Mouse (Mus musculus): Measurements from ENCODE around the gene Tceal5. TPM values are rescaled to one million over a fixed set of nuclear protein-coding genes. Genes with fewer than 3 reads are reported as not detected.
A peak's percentile ranks its signal among the peaks of the same experiment; 100 is the strongest.
"Not testable (repeated sequence)": the region's sequence is repeated elsewhere in the genome, so short reads cannot be mapped to it uniquely, and the experiment has no call there.

Gene Tceal5
- polyA plus RNA-seq, 1 experiment from 2014 or later, result 37.8 TPM

- not testable (repeated sequence) for H3K36me3 ChIP-seq; H3K27ac ChIP-seq (replicated peaks); H3K9me3 ChIP-seq; H3K4me1 ChIP-seq (replicated peaks); H3K27me3 ChIP-seq
- ATAC-seq (ENCODE audit: low FRiP score, low read depth), result peak; percentile 93
- Histone ChIP-seq H3K4me2 (peak within 1 kb of the TSS; percentile 50), H3K4me3 (peak within 1 kb of the TSS; percentile 43), H3K9ac (peak within 1 kb of the TSS; percentile 40; the same call in 1 of the 2 replicates)
- 20% methylated on average over 6 of the region's 67 CpGs for WGBS
Measured at GRCm38 (mm10) chrX:136214729-136215677, 11.3 kb upstream of the Tceal5 start, which contains the start of the genes Tceal7 and Bex1. TSS of gene Tceal7 (plus strand) at chrX:136214779. TSS of gene Bex1 (minus strand) at chrX:136215513.

GRCm38 (mm10) chrX:136213396-136213795 is 9.7 kb upstream of the Tceal5 start:
- no peak for ATAC-seq (ENCODE audit: low FRiP score, low read depth)
- no peak overlapping the region for H3K27ac ChIP-seq (replicated peaks)
- no peaks in the 10 kb centered on the region for H3K9me3 ChIP-seq
- H3K4me3 ChIP-seq, result no peak overlapping the region
- WGBS, result 88% methylated on average over 2 of the region's 2 CpGs
- no peaks in the 10 kb centered on the region for H3K27me3 ChIP-seq
- no peaks in the 10 kb centered on the region for H3K36me3 ChIP-seq
- H3K4me2 ChIP-seq, result no peak overlapping the region
- H3K9ac ChIP-seq, result no peak overlapping the region
- H3K4me1 ChIP-seq (replicated peaks), result 0 out of 2 replicates have a peak, but pooled peaks cover 4% of the 10 kb centered on the region

DNA sequence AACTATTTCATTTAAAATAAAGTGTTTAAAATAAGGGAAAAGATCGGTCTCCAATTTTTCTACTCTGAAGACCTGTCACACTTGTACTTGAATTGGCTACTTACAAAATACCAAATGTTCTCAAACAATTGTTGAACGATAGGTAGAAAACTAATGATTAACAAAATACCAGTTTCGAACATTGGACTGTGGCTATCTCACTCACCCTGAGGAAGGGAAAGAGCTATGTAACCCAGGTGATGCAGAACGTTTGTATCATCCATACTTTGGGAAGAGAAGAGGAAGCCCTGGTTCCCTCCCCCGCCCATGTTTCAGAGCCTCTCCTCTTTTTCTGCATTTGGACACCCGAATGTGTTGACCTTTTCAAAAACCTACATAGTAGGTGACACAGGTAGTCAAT is 730 bp upstream of the Tceal5 start:
- no peak for ATAC-seq (ENCODE audit: low FRiP score, low read depth)
- Histone ChIP-seq H3K4me2 (no peak overlapping the region), H3K4me1 (replicated peaks) (no peaks in the 10 kb centered on the region), H3K4me3 (no peak overlapping the region), H3K27me3 (no peaks in the 10 kb centered on the region), H3K9ac (no peak overlapping the region), H3K36me3 (no peaks in the 10 kb centered on the region), H3K27ac (replicated peaks) (no peak overlapping the region), H3K9me3 (no peaks in the 10 kb centered on the region)
- 82% methylated on average over 6 of the region's 6 CpGs for WGBS

DNA sequence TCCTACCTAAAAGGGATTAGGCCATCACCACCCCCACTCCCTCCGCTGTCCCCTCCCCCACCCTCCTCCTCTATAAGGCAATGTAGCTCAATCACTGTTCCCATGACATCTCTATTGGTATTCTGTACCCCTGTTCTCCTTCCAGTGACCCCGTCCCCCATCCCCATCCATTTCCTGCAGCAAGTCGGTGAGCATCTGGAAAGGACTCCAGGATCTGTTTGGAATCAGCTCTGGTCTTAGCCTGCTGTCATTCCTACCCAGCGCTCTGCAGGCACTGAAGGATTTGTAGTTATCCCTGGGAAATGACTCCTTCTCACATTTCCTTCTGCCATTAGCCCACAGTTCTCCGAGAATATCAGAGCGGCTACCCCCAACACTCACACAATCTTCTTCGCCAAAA is 419 bp downstream of the Tceal5 start:
- ATAC-seq (ENCODE audit: low FRiP score, low read depth), result no peak; the same call in 1 of the 2 replicates
- Histone ChIP-seq H3K27me3 (no peaks in the 10 kb centered on the region), H3K9ac (peak overlapping the region; percentile 54), H3K27ac (replicated peaks) (peak overlapping the region; percentile 78), H3K36me3 (no peaks in the 10 kb centered on the region), H3K4me1 (replicated peaks) (no peaks in the 10 kb centered on the region), H3K4me2 (peak overlapping the region; percentile 54), H3K9me3 (no peaks in the 10 kb centered on the region), H3K4me3 (peak overlapping the region; percentile 51)
- WGBS, result 31% methylated on average over 7 of the region's 7 CpGs

DNA sequence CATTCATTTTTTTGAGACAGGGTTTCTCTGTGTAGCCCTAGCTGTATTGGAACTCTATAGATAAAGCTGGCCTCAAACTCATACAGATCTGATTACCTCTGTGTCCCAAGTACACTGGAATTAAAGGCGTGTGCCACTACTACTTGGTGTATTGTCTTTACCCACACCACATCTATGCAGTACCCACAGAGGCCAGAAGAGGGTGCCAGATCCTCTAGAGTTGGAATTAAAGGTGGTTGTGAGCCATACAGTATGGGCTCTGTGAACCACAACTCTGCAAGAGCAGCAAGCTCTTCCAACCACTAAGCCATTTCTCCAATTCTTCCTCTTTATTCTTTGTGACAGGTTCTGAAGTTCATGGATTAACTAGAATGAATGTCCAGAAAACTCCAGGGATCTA is 6.8 kb downstream of the Tceal5 start:
- no peak for ATAC-seq (ENCODE audit: low FRiP score, low read depth)

GRCm38 (mm10) chrX:136195193-136195944 is 8.3 kb downstream of the Tceal5 start:
- Histone ChIP-seq H3K4me1 (replicated peaks) (no peaks in the 10 kb centered on the region), H3K4me3 (no peak overlapping the region), H3K27ac (replicated peaks) (no peak overlapping the region), H3K9ac (no peak overlapping the region), H3K9me3 (no peaks in the 10 kb centered on the region), H3K4me2 (no peak overlapping the region), H3K36me3 (no peaks in the 10 kb centered on the region), H3K27me3 (no peaks in the 10 kb centered on the region)
- WGBS, result 85% methylated on average over 16 of the region's 16 CpGs
- ATAC-seq (ENCODE audit: low FRiP score, low read depth), result no peak

More for the DNA sequence above, 6.8 kb downstream of the Tceal5 start:
- Histone ChIP-seq H3K4me3 (no peak overlapping the region), H3K4me1 (replicated peaks) (no peaks in the 10 kb centered on the region), H3K9me3 (no peaks in the 10 kb centered on the region), H3K27me3 (no peaks in the 10 kb centered on the region), H3K36me3 (no peaks in the 10 kb centered on the region), H3K9ac (no peak overlapping the region), H3K4me2 (no peak overlapping the region), H3K27ac (replicated peaks) (no peak overlapping the region)
- 56% methylated on average over 1 of the region's 1 CpGs for WGBS

DNA sequence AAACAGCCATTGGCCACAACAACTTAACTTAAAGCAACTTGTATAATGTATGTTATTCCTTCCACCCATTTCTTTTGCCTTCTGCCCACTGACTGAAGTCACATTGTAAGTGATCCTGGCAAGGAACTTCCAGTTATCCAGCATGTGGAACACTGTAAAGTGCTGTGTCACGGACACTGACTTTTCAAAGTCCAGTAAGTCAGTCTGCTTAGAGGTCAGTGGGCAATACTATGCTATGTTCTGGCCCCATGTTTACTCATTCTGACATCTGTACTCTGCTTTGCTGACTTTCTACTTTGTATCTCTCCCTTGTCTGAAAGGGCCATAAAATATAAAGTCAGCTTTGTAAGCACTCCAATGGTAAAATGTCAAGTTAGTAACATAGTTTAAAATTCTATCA is 20.6 kb downstream of the Tceal5 start:
- no peak for ATAC-seq (ENCODE audit: low FRiP score, low read depth)
- Histone ChIP-seq H3K27me3 (no peaks in the 10 kb centered on the region), H3K4me3 (no peak overlapping the region), H3K4me2 (no peak overlapping the region), H3K36me3 (no peaks in the 10 kb centered on the region), H3K9ac (no peak overlapping the region), H3K27ac (replicated peaks) (no peak overlapping the region), H3K4me1 (replicated peaks) (no peaks in the 10 kb centered on the region), H3K9me3 (no peaks in the 10 kb centered on the region)
- 81% methylated on average over 1 of the region's 1 CpGs for WGBS

- 25% methylated on average over 10 of the region's 11 CpGs for WGBS
- Histone ChIP-seq H3K27me3 (no peaks in the 10 kb centered on the region), H3K4me3 (no peak overlapping the region), H3K9ac (no peak overlapping the region), H3K36me3 (no peaks in the 10 kb centered on the region), H3K27ac (replicated peaks) (no peak overlapping the region), H3K4me2 (no peak overlapping the region), H3K9me3 (no peaks in the 10 kb centered on the region), H3K4me1 (replicated peaks) (no peaks in the 10 kb centered on the region)
- no peak for ATAC-seq (ENCODE audit: low FRiP score, low read depth)
Measured at GRCm38 (mm10) chrX:136180897-136181553, 22.7 kb downstream of the Tceal5 start.

- ATAC-seq (ENCODE audit: low FRiP score, low read depth), result no peak
- 22% methylated on average over 10 of the region's 10 CpGs for WGBS
- peaks cover 5% of the 10 kb centered on the region for H3K4me1 ChIP-seq (replicated peaks)
- no peaks in the 10 kb centered on the region for H3K9me3 ChIP-seq
- peak overlapping the region; percentile 58 for H3K4me2 ChIP-seq
- H3K4me3 ChIP-seq, result peak overlapping the region; percentile 57
- H3K27ac ChIP-seq (replicated peaks), result peak overlapping the region; percentile 84; the same call in 1 of the 2 replicates
- H3K9ac ChIP-seq, result peak overlapping the region; percentile 33; the same call in 1 of the 2 replicates
- H3K27me3 ChIP-seq, result no peaks in the 10 kb centered on the region
- no peaks in the 10 kb centered on the region for H3K36me3 ChIP-seq
Measured at GRCm38 (mm10) chrX:136172786-136173185, 30.9 kb downstream of the Tceal5 start.

DNA sequence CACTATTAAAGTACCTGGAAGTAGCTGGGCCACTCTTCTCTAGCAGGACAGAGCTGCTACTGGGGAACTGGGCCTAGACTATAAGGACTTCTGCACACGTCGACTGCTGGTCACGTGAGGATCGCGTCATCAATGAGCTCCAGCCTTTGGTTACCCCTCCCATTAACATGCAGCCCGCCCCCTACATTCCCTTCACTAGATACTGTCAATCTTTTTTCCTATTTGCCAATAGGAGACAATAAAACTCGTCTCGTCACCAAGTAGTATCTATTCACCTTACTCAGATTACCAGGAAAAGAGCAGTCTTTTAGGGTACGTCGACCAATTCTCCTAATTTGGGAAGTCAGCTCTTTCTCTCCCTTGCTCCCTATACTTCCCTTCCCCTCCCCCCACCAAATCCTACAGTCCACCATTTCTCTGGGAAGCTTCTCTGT is 31.5 kb downstream of the Tceal5 start, which contains the start of gene Tceal8:
TSS of gene Tceal8 (minus strand) at position 225 of the 434 bp plus-strand sequence.
- Histone ChIP-seq H3K9ac (peak within 1 kb of the TSS; percentile 67), H3K27ac (replicated peaks) (peak within 1 kb of the TSS; percentile 84), H3K27me3 (no peaks in the 10 kb centered on the region), H3K4me3 (peak within 1 kb of the TSS; percentile 57), H3K36me3 (no peaks in the 10 kb centered on the region), H3K4me2 (peak within 1 kb of the TSS; percentile 58), H3K9me3 (no peaks in the 10 kb centered on the region), H3K4me1 (replicated peaks) (peaks cover 5% of the 10 kb centered on the region)
- 7% methylated on average over 10 of the region's 10 CpGs for WGBS
- peak; percentile 98 for ATAC-seq (ENCODE audit: low FRiP score, low read depth)

DNA sequence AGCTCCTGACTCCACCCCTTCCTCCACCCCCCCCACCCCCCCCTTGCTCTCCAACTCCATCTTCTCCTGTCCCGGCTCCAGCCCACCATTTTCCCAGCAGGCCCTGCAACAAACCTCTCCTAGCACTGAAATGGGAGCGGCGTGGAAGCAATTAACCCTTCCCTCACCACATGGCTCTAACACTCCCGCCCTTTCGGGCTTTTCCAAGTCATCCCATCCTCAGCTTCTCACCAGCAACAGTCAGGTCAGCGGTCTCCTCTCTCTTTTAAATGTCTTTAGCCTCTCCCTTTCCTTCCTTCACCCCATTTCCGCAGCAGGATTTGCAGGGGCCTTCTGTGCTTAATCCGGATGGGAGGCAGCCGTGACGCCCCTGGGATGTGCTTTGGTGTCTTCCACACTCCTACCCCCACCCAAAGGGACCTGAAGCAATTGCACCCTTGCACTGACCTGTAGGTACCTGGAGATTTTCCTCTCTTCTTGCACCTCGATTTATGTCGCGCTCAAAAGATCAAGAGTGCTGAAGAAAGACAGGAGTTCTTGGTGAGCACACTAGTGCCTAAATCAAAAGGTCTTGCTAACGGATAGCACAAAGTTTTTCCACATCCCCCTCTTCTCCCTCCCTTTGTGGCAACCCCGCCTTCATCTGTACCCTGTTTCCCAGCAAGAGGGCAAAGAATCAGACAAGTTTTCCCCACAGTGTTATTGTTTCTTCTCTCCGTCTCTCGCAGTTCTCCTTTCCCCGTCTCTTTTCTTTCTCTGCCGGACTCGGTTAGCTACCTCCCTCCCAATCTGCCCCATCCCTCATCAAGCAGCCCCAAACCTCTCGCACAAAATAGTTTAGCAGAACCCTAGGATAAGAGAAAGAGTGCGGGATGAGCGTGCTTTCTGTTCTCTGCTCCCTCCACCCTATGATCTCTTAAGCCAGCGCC is 32.2 kb downstream of the Tceal5 start:
- 19% methylated on average over 24 of the region's 24 CpGs for WGBS
- peak; percentile 78 for ATAC-seq (ENCODE audit: low FRiP score, low read depth)

More for the DNA sequence above, 32.2 kb downstream of the Tceal5 start:
- Histone ChIP-seq H3K27me3 (no peaks in the 10 kb centered on the region), H3K4me2 (peak overlapping the region; percentile 58), H3K9ac (peak overlapping the region; percentile 67), H3K27ac (replicated peaks) (peak overlapping the region; percentile 84), H3K36me3 (no peaks in the 10 kb centered on the region), H3K4me1 (replicated peaks) (peaks cover 5% of the 10 kb centered on the region), H3K4me3 (peak overlapping the region; percentile 57), H3K9me3 (no peaks in the 10 kb centered on the region)
